Mouse (Mus musculus): ENCODE measurements around the gene Gm49366.

- TF ChIP-seq CTCF (IDR thresholded peaks at IDR 0.05; ENCODE audit: control insufficient read depth, insufficient read depth, insufficient read length) (no peak), MYOD1 (IDR thresholded peaks at IDR 0.05; ENCODE audit: control insufficient read depth, insufficient read length, low read depth) (no peak), USF1 (IDR thresholded peaks at IDR 0.05; ENCODE audit: low read depth) (no peak), MAX (IDR thresholded peaks at IDR 0.05) (no peak), FOSL1 (IDR thresholded peaks at IDR 0.05; ENCODE audit: insufficient read depth, low read length, poor library complexity, severe bottlenecking) (no peak)
Observed at GRCm38 (mm10) chr12:84071696-84072095, 33.0 kb downstream of the Gm49366 start.
